Mouse (Mus musculus): ENCODE data around the gene Kntc1. TPM values are rescaled to one million over a fixed set of nuclear protein-coding genes. Genes with fewer than 3 reads are reported as not detected.

Kntc1 gene
- polyA plus RNA-seq, 1 experiment from 2014 or later = 16.1 TPM

DNA sequence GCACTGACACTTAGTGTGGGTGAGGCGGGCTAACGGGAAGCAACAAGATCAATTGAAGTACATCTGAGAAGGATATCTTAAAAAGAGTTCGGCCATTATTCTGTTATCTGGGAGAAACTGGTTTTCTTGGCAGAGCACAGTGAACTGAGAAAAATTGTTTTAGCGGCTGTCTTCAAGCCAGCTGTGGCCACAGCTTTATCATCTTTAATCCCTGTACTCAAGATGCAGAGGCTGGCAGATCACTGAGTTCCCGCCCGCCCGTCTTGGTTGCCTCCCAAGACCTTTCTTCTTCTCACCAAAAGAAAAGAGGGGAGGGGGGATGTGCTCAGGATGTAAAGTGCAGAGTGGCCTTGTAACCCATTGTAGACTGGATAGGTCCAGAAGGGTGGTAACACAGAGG, 67.4 kb downstream of the Kntc1 start:
- Histone ChIP-seq H3K4me1 (no peaks in the 10 kb centered on the region), H3K27me3 (replicated peaks) (no peaks in the 10 kb centered on the region), H3K4me3 (no peak overlapping the region), H3K9ac (no peak overlapping the region), H3K36me3 (peaks cover 85% of the 10 kb centered on the region), H3K9me3 (no peaks in the 10 kb centered on the region), H3K4me2 (no peak overlapping the region), H3K27ac (replicated peaks) (no peak overlapping the region)
- WGBS = 80% methylated on average over 7 of the region's 7 CpGs
- ATAC-seq (ENCODE audit: extremely low read depth, insufficient number of reproducible peaks, low FRiP score, low TSS enrichment) = no peak

DNA sequence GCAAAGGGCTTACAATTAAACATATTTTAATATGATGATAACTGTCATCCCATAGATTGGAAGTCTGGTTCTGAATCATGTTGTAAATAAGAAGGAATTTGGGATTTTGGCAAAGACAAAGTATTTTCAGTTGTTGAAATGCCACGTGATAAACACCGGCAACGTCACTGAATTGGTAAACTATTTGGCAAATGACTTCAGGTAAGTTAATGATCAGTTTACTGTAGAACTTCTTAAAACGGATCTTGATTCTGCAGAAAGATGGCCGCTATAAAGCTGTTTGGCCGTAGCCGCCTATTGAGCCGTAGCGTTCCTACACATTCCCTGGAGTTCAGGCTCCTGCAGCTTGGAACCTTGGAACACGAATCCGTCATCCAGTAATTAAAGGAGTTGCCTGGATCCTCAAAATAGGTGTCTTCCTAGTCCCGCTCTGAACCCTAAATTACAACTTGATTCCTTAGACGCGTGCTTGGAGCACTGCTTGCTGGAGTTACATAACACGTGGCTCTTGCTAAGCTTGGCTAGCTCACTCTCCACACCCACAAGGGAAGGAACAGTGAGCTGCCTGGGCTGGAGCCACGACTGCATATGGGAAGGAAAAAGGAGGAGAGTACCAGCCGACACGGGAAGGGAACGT, 69.5 kb downstream of the Kntc1 start:
- 92% methylated on average over 19 of the region's 19 CpGs for WGBS
- Histone ChIP-seq H3K4me1 (no peaks in the 10 kb centered on the region), H3K4me2 (no peak overlapping the region), H3K9ac (no peak overlapping the region), H3K9me3 (no peaks in the 10 kb centered on the region), H3K4me3 (no peak overlapping the region), H3K27me3 (replicated peaks) (no peaks in the 10 kb centered on the region), H3K36me3 (peaks cover 72% of the 10 kb centered on the region), H3K27ac (replicated peaks) (no peak overlapping the region)
- ATAC-seq (ENCODE audit: extremely low read depth, insufficient number of reproducible peaks, low FRiP score, low TSS enrichment) = no peak

DNA sequence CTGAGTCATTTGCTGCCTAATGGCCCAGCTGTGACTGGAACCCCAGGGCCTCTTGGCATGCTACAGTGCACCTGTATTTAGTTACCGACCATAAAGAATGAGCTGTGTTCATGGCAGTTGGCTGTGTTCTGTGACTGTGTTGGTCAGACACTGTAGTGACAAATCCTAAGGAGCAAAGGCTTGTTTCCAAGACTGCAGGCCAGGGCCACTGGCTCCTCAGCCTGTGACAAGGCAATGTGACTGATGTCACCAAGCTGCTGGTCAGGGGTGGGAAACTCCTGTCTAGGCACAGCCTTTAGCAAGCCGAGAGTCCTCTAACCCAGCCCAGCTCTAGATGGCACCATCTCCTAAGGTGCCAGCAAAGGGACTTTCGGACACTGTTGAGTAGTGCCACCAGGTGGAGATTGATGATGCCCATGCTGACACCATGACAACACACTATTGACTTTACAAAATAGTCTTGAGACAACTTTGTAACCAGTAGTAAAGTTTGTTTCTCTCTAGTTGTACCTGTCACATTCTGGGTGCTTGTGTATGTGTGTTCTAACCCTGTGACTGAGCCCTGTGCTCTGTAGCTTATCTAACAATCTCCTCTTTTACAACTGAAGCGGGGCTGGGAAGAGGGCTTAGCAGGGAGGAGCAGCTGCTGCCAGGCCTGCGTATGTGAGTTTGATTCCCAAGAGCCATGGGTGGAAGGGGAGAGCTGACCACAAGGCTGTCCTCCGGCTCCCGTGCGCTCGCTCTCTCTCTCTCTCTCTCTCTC, 71.2 kb downstream of the Kntc1 start:
- Histone ChIP-seq H3K9me3 (no peaks in the 10 kb centered on the region), H3K27ac (replicated peaks) (no peak overlapping the region), H3K36me3 (peaks cover 60% of the 10 kb centered on the region), H3K27me3 (replicated peaks) (no peaks in the 10 kb centered on the region), H3K4me1 (no peaks in the 10 kb centered on the region), H3K4me2 (no peak overlapping the region), H3K4me3 (no peak overlapping the region), H3K9ac (no peak overlapping the region)
- 82% methylated on average over 8 of the region's 9 CpGs for WGBS
- no peak for ATAC-seq (ENCODE audit: extremely low read depth, insufficient number of reproducible peaks, low FRiP score, low TSS enrichment)

DNA sequence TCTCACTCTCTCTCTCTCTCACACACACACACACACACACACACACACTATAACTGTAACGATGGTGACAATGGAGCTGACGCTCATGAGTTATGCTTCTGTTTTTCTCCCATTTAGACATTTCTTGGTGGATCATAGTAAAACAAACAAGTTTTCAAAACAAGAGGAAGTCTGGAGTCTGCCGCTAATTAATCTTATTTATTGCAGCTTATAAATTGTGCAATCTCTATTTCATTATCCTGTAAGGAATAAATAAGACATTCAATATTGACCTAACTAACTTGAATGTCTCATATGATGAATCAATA, 71.7 kb downstream of the Kntc1 start:
- Histone ChIP-seq H3K36me3 (peaks cover 55% of the 10 kb centered on the region), H3K4me2 (no peak overlapping the region), H3K27me3 (replicated peaks) (no peaks in the 10 kb centered on the region), H3K4me1 (no peaks in the 10 kb centered on the region), H3K27ac (replicated peaks) (no peak overlapping the region), H3K4me3 (no peak overlapping the region), H3K9me3 (no peaks in the 10 kb centered on the region), H3K9ac (no peak overlapping the region)
- 88% methylated on average over 3 of the region's 3 CpGs for WGBS
- no peak for ATAC-seq (ENCODE audit: extremely low read depth, insufficient number of reproducible peaks, low FRiP score, low TSS enrichment)

DNA sequence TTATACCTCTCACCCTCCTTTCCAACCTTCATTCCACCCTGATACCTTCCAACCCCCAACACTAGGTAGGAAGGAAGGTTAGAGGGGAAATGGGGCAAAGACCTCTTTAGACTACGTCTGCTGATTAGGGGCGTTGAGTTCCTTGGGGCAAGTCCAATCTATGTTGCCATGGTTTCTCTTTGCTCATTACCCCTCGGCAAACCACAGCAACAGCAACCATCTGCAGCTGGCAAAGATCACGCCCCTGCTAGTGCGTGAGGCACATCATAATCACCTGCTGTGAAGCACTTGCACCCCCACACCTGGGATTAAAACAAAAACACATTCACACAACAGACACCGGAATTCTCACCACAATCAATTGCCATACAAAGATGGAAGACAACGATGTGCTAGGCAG, 73.2 kb downstream of the Kntc1 start:
- no peaks in the 10 kb centered on the region for H3K4me1 ChIP-seq
- WGBS = 71% methylated on average over 7 of the region's 7 CpGs
- H3K4me3 ChIP-seq = no peak overlapping the region
- ATAC-seq (ENCODE audit: extremely low read depth, insufficient number of reproducible peaks, low FRiP score, low TSS enrichment) = no peak
- peaks cover 43% of the 10 kb centered on the region for H3K36me3 ChIP-seq
- H3K27me3 ChIP-seq (replicated peaks) = no peaks in the 10 kb centered on the region
- no peak overlapping the region for H3K4me2 ChIP-seq
- H3K27ac ChIP-seq (replicated peaks) = no peak overlapping the region
- H3K9ac ChIP-seq = no peak overlapping the region
- no peaks in the 10 kb centered on the region for H3K9me3 ChIP-seq

DNA sequence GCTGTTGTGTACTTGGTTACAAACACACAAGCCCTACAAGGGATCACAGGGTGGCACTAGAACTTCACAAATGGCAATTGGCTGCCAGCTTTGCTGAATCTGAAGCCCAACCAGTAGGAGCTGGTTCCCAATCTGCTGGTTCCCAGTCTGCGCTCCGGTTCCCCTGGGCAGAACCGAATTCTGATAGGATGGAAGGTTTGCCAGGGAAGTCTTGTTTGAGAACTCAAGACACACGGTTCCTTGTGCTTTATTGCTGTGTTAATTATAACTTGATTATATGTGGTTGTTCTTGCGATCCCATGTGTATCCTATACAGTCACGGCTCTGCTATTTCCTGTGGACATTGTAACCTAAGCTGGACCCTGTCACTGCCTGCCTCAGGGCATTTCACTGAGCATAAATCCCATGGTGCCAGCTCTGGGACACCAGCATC, 78.2 kb downstream of the Kntc1 start:
- Histone ChIP-seq H3K9ac (no peak overlapping the region), H3K27me3 (replicated peaks) (no peaks in the 10 kb centered on the region), H3K4me1 (no peaks in the 10 kb centered on the region), H3K4me2 (no peak overlapping the region), H3K27ac (replicated peaks) (no peak overlapping the region), H3K9me3 (no peaks in the 10 kb centered on the region), H3K4me3 (no peak overlapping the region), H3K36me3 (0 out of 2 replicates have a peak, but pooled peaks cover 5% of the 10 kb centered on the region)
- ATAC-seq (ENCODE audit: extremely low read depth, insufficient number of reproducible peaks, low FRiP score, low TSS enrichment) = no peak
- WGBS = 68% methylated on average over 6 of the region's 6 CpGs

DNA sequence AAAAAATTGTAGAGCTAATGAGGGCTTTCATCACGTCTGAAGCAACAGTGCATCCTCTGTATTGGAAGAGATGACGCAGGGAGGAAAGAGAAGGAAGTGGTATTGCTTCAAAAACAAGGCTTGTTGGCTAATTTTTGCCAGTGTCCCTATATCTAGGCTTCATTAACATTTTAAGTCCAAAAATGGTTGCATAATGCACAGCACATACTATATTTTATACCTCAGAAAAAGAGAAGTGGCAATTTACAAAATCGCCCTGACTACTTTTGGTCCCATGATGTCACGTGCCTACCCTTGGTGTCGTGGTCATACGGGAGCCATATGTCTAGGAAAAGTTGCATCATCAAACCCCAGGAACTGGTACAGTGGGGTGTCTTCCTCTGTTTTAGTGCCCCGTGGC, 82.8 kb downstream of the Kntc1 start:
- no peak overlapping the region for H3K27ac ChIP-seq (replicated peaks)

DNA sequence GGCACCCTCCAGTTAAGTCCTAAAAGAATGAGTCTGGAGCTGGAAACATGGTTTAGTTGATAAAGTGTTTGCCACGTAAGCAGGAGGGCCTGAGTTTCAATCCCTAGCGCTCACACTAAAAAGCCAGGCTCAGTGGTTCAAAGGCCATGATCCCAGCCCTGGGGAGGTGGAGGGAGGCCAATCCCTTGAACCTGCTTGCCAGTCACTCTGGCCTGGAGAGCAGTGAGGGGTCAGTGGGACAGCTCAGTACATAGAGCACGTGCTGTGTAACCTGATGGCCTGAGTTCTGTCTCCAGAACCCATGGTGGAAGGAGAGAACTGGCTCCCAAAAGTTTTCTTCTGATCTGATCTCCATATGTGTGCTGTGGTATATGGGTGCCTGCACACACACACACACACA, 85.3 kb downstream of the Kntc1 start:
- no peak for ATAC-seq (ENCODE audit: extremely low read depth, insufficient number of reproducible peaks, low FRiP score, low TSS enrichment)
- Histone ChIP-seq H3K36me3 (no peaks in the 10 kb centered on the region), H3K4me2 (no peak overlapping the region), H3K27ac (replicated peaks) (no peak overlapping the region), H3K9ac (no peak overlapping the region), H3K9me3 (no peaks in the 10 kb centered on the region), H3K4me3 (no peak overlapping the region), H3K27me3 (replicated peaks) (no peaks in the 10 kb centered on the region), H3K4me1 (no peaks in the 10 kb centered on the region)
- 63% methylated on average over 3 of the region's 3 CpGs for WGBS

More for the DNA sequence above, 82.8 kb downstream of the Kntc1 start:
- H3K36me3 ChIP-seq = no peaks in the 10 kb centered on the region
- H3K4me3 ChIP-seq = no peak overlapping the region
- no peak overlapping the region for H3K9ac ChIP-seq
- H3K9me3 ChIP-seq = no peaks in the 10 kb centered on the region
- no peaks in the 10 kb centered on the region for H3K4me1 ChIP-seq
- WGBS = 85% methylated on average over 7 of the region's 7 CpGs
- H3K27me3 ChIP-seq (replicated peaks) = no peaks in the 10 kb centered on the region
- H3K4me2 ChIP-seq = no peak overlapping the region
- ATAC-seq (ENCODE audit: extremely low read depth, insufficient number of reproducible peaks, low FRiP score, low TSS enrichment) = no peak

DNA sequence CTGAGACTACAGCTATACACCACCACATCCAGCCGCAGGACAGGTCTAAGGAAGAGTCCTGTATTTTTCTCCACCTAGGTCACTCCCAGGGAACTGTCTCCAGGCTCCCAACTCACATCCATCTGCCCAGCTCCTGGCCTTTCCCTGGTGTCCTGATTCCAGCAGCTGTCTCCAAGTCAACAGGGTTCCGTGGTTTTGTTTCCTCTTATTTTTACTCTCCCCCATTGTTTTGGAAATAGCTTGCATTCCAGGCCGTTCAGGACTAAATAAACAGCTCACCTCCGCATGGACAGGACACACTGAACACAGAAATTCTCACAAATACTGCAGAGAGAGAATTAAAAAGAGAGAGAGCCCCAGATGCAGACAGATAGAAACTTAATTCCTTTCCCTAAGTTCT, 87.9 kb downstream of the Kntc1 start:
- Histone ChIP-seq H3K4me3 (no peak overlapping the region), H3K36me3 (no peaks in the 10 kb centered on the region), H3K27me3 (replicated peaks) (no peaks in the 10 kb centered on the region), H3K4me1 (peaks cover 7% of the 10 kb centered on the region), H3K9me3 (no peaks in the 10 kb centered on the region), H3K4me2 (no peak overlapping the region), H3K27ac (replicated peaks) (no peak overlapping the region), H3K9ac (no peak overlapping the region)
- ATAC-seq (ENCODE audit: extremely low read depth, insufficient number of reproducible peaks, low FRiP score, low TSS enrichment) = no peak
- 51% methylated on average over 4 of the region's 4 CpGs for WGBS

DNA sequence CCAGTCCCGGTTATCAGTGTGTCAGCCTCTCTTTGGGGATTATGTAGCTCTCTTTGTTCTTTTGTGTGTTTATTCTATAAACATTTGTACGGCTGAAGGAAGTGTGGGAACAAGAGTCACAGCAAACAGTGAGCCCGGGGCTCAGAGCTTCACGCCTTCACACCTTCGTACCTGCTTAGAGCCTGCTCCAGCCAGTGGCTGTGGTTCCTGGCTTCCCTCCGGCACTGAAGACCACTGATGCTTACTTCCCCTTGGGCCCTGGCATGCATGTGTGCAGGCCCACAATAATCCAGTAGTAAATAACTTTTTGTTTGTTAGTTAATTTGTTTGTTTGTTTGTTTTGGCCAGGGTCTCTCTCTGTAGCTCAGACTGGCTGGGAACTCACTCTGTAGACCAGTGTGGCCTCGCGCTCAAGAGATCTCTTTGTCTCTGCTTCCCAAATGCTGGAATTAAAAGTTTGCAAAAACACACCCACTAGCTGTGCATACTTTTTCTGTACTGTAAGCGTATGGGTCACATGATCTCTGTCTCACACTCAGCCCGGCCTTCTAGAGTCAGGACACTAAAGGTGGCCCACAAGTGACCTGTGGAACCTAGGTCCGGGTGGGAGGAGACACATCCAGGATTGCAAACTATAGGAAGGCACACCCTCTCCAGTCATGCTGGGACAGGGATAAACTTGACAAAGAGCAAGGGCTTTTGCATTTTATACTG, 92.9 kb downstream of the Kntc1 start:
- Histone ChIP-seq H3K9ac (no peak overlapping the region), H3K4me2 (no peak overlapping the region), H3K27ac (replicated peaks) (no peak overlapping the region), H3K36me3 (no peaks in the 10 kb centered on the region), H3K4me3 (no peak overlapping the region), H3K9me3 (no peaks in the 10 kb centered on the region), H3K27me3 (replicated peaks) (no peaks in the 10 kb centered on the region), H3K4me1 (peaks cover 11% of the 10 kb centered on the region)
- 49% methylated on average over 11 of the region's 11 CpGs for WGBS
- ATAC-seq (ENCODE audit: extremely low read depth, insufficient number of reproducible peaks, low FRiP score, low TSS enrichment) = no peak

DNA sequence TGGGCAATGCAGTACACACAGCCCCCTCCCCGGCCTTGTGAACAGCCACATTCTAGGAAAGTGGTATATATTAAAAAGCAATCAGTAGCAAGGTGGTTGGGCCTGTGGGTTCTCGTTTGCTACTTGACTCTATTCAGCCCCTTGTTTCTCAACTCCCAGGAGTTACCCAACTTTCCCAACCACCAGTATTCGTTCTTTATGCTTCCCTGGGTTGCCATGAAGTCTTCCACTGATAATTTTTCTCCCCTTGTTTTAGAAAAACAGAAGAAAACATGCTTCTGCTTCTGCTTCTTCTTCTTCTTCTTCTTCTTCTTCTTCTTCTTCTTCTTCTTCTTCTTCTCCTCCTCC, 93.4 kb downstream of the Kntc1 start:
- 73% methylated on average over 3 of the region's 3 CpGs for WGBS
- H3K36me3 ChIP-seq = no peaks in the 10 kb centered on the region
- no peak for ATAC-seq (ENCODE audit: extremely low read depth, insufficient number of reproducible peaks, low FRiP score, low TSS enrichment)

More for the DNA sequence above, 93.4 kb downstream of the Kntc1 start:
- H3K27ac ChIP-seq (replicated peaks) = no peak overlapping the region
- no peak overlapping the region for H3K9ac ChIP-seq
- H3K9me3 ChIP-seq = no peaks in the 10 kb centered on the region
- H3K4me2 ChIP-seq = no peak overlapping the region
- H3K4me1 ChIP-seq = peaks cover 11% of the 10 kb centered on the region
- H3K4me3 ChIP-seq = no peak overlapping the region
- no peaks in the 10 kb centered on the region; the same call in 1 of the 2 replicates for H3K27me3 ChIP-seq (replicated peaks)

Measured in heart, embryonic 13.5 days (tissue).